Mouse (Mus musculus): ENCODE measurements around the gene Magi1.

DNA sequence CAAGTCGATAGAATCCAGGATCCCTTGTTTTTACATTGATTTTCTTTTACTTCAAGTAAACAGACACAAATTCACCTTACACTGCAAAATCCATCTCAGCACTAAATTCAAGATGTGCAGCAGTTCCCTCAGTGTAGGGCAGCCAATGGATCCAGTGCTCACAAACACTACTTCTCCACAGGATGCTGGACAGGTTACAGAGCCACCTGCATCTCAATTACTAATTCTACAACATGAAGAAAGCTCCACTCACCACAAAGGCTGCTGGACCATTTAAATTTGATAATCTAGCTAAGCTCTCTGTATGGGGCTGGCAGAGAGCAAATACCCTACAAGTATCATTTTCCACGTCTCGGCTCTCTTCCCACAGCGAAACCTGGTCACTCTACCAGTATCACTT lies 445.3 kb downstream of the Magi1 start:
- TF ChIP-seq POLR2A (IDR thresholded peaks at IDR 0.05; ENCODE audit: low read depth, low read length), result no peak
- no peak for TF ChIP-seq SIN3A (IDR thresholded peaks at IDR 0.05; ENCODE audit: low read length)
- TF ChIP-seq PAX5 (IDR thresholded peaks at IDR 0.05; ENCODE audit: low read length), result no peak
- TF ChIP-seq EP300 (IDR thresholded peaks at IDR 0.05; ENCODE audit: low read length), result no peak
- no peak for TF ChIP-seq USF1 (IDR thresholded peaks at IDR 0.05; ENCODE audit: low read depth, low read length)
- no peak for TF ChIP-seq CTCF (conservative IDR thresholded peaks at IDR 0.05 in 1 of 2, IDR thresholded peaks at IDR 0.05 in 1 of 2; ENCODE audit: low read depth in 2 of 2, low read length in 2 of 2)
- no peak for TF ChIP-seq BHLHE40 (IDR thresholded peaks at IDR 0.05; ENCODE audit: low read depth, low read length)
- TF ChIP-seq HCFC1 (IDR thresholded peaks at IDR 0.05; ENCODE audit: low read depth, low read length), result no peak
- no peak for TF ChIP-seq ETS1 (conservative IDR thresholded peaks at IDR 0.05; ENCODE audit: low read depth, low read length)
- no peak for TF ChIP-seq RCOR1 (conservative IDR thresholded peaks at IDR 0.05; ENCODE audit: low read depth, low read length)
- no peak for TF ChIP-seq MEF2A (IDR thresholded peaks at IDR 0.05; ENCODE audit: borderline replicate concordance, low read depth, low read length)

All from CH12.LX (cell line).